Mouse (Mus musculus): ENCODE measurements around the gene D5Ertd577e. TPM values are rescaled to one million over a fixed set of nuclear protein-coding genes. Genes with fewer than 3 reads are reported as not detected.
"Not testable (repeated sequence)": the region's sequence is repeated elsewhere in the genome, so short reads cannot be mapped to it uniquely, and the experiment has no call there.

D5Ertd577e gene
- not detected in 2 replicates for polyA plus RNA-seq (2014; fragmentation: Nextera tagmentation; extraction: Ambion mirVana)

DNA sequence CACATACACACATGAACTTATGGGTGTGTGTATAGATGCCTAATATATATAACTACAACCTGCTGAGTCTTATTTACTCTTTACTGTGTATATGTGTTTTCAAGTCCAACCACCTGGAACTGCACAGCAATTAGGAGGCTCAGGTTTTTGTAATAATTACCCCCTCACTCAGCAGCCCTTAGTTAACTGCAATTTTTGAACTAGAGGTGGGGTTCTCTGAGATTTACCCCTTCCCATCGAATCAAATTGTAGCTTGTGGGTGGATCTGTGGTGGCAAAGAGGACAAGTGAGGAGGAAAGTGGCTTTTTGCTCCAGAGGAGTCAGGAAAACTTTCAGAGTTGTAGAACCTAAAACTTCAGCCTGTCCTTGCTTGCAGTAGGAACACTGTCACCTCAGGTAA is at the start of gene D5Ertd577e:
Gene D5Ertd577e, plus strand, starts transcription at position 301 of the 400 bp plus-strand sequence.
- not testable (repeated sequence) for H3K36me3 ChIP-seq (replicated peaks; ENCODE audit: control insufficient read depth, insufficient read depth); H3K4me2 ChIP-seq (replicated peaks); H3K27ac ChIP-seq; H3K4me1 ChIP-seq (replicated peaks; ENCODE audit: control insufficient read depth, insufficient read depth, low read length); H3K27me3 ChIP-seq (ENCODE audit: control insufficient read depth, insufficient read depth, low read length); H3K9me3 ChIP-seq (ENCODE audit: control insufficient read depth, low read length); H3K9ac ChIP-seq; ATAC-seq (ENCODE audit: low FRiP score); DNase-seq (ENCODE audit: low spot score); H3K4me3 ChIP-seq (replicated peaks; ENCODE audit: low read length)
- WGBS = 44% methylated on average over 1 of the region's 1 CpGs

DNA sequence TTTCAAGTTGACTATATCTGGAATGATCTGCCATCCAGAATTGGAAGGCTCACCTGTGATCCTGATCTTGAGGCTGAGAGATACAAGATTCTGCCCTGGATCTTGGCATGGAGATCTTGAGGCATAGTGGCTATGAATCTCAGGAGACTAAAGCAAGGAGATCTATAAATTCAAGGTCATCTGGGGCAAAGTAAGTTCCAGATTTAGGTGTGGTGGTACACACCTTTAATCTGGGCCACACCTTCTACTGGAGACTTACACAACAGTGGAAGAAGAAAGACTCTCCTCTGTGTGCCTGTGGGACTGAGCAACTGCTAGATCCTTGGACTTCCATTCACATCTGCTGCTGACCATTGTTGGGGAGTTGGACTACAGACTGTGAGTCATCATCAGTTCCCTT is 53.9 kb downstream of the D5Ertd577e start, which contains the start of gene Gm3286:
Gene Gm3286, plus strand, starts transcription at position 301 of the 400 bp plus-strand sequence.
- DNase-seq (ENCODE audit: low spot score); H3K9me3 ChIP-seq (ENCODE audit: control insufficient read depth, low read length); ATAC-seq (ENCODE audit: low FRiP score); H3K9ac ChIP-seq; H3K27me3 ChIP-seq (ENCODE audit: control insufficient read depth, insufficient read depth, low read length); H3K4me1 ChIP-seq (replicated peaks; ENCODE audit: control insufficient read depth, insufficient read depth, low read length); H3K27ac ChIP-seq; H3K4me3 ChIP-seq (replicated peaks; ENCODE audit: low read length); H3K36me3 ChIP-seq (replicated peaks; ENCODE audit: control insufficient read depth, insufficient read depth); H3K4me2 ChIP-seq (replicated peaks): not testable (repeated sequence)

Other genes with a start within 250 kb of the D5Ertd577e start
- not detected in 2 replicates for gene Gm10424, start 184.0 kb upstream of the D5Ertd577e start, polyA plus RNA-seq (2014; fragmentation: Nextera tagmentation; extraction: Ambion mirVana)
- gene Gm3259, start 150.9 kb upstream of the D5Ertd577e start, polyA plus RNA-seq (2014; fragmentation: Nextera tagmentation; extraction: Ambion mirVana) = not detected in 2 replicates
- not detected in 2 replicates for gene Gm3286, start 54.0 kb downstream of the D5Ertd577e start, polyA plus RNA-seq (2014; fragmentation: Nextera tagmentation; extraction: Ambion mirVana)
- not detected in 2 replicates for gene Gm7971, start 138.1 kb downstream of the D5Ertd577e start, polyA plus RNA-seq (2014; fragmentation: Nextera tagmentation; extraction: Ambion mirVana)